Mouse (Mus musculus) thymus, adult 2 months (tissue): Measurements from ENCODE around the gene Pemt.
"Not testable (repeated sequence)": the region's sequence is repeated elsewhere in the genome, so short reads cannot be mapped to it uniquely, and the experiment has no call there.

Experiments used
- CTCF ChIP-seq: fragments of 200-500 bp; IDR thresholded peaks from 2 replicates; pipeline ENCODE4 v1.5.1; 2012; ENCODE audit warnings: mild to moderate bottlenecking, control low read depth, low read length, moderate library complexity, borderline replicate concordance; ENCODE audit not compliant: control insufficient read depth, poor library complexity, insufficient read depth; ENCODE audit errors: extremely low read depth
- POLR2A ChIP-seq: fragments of 200-500 bp; IDR thresholded peaks from 2 replicates; pipeline ENCODE4 v1.6.1; 2012; ENCODE audit warnings: mild to moderate bottlenecking, low read length, control low read depth, moderate library complexity; ENCODE audit not compliant: control insufficient read depth, poor library complexity, insufficient read depth; ENCODE audit errors: extremely low read depth

DNA sequence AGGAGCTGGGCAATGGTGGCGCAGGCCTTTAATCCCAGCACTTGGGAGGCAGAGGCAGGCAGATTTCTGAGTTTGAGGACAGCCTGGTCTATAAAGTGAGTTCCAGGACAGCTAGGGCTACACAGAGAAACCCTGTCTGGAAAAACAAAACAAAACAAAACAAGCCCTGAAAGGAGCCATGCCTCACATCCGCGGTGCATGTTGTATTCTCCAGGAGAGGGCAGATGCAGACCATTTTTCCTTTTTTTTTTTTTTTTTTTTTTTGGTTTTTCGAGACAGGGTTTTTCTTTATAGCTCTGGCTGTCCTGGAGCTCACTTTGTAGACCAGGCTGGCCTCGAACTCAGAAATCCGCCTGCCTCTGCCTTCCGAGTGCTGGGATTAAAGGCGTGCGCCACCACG, 101.4 kb downstream of the Pemt start:
- not testable (repeated sequence) for TF ChIP-seq POLR2A, CTCF
